Mouse (Mus musculus): ENCODE results near the gene Cep128. TPM values are rescaled to one million over a fixed set of nuclear protein-coding genes. Genes with fewer than 3 reads are reported as not detected.

The Cep128 gene
- polyA plus RNA-seq, 1 experiment, result 12.8 TPM

DNA sequence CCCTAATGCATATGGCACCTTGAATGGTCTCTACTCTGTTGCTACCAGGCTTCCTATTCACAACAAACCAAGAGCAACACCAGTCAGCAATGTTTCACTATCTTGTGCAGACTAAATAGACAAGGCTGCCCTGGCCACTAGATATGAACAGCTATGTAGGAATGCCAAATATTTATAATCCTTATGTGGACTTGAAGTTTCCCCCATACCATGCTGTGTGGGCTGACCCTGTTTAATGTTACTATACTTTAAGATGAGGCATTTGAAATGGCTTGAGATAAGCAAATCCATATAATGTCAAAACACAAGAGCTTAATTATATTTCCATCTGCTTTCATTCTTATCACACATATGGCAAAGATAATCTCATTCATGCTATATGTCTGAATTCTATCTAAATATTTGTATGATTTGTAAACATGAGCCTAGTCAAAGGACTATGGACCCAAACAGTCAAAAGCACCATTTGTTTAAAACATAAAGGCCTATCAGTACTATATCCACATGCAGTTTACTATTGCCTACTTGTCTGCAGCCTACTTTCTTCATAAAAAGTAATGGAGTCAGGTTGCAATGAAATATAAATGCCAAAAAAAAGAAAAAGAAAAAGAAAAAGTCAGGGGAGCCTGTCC is 319.7 kb downstream of the Cep128 start:
- H3K4me1 ChIP-seq (replicated peaks; ENCODE audit: control insufficient read depth, insufficient read depth, low read length), result no peaks in the 10 kb centered on the region

GRCm38 (mm10) chr12:91063337-91064015 is 320.7 kb downstream of the Cep128 start:
- Histone ChIP-seq H3K27ac (ENCODE audit: control insufficient read depth, insufficient read depth, low read length) (no peak overlapping the region), H3K4me1 (replicated peaks; ENCODE audit: control insufficient read depth, insufficient read depth, low read length) (no peaks in the 10 kb centered on the region), H3K4me3 (ENCODE audit: control insufficient read depth, insufficient read depth, low read length) (no peak overlapping the region), H3K36me3 (ENCODE audit: control insufficient read depth, insufficient read depth, low read length) (no peaks in the 10 kb centered on the region), H3K27me3 (ENCODE audit: control insufficient read depth, insufficient read depth, low read length) (no peaks in the 10 kb centered on the region)
- TF ChIP-seq POLR2A (IDR thresholded peaks at IDR 0.05; ENCODE audit: control insufficient read depth, extremely low read depth, insufficient read depth, low read length, poor library complexity) (no peak), CTCF (IDR thresholded peaks at IDR 0.05; ENCODE audit: borderline replicate concordance, control insufficient read depth, extremely low read depth, insufficient read depth, low read length, poor library complexity) (no peak)
- DNase-seq, result no peak
- WGBS, result 96% methylated on average over 4 of the region's 4 CpGs

More for the DNA sequence above, 319.7 kb downstream of the Cep128 start:
- DNase-seq, result no peak
- Histone ChIP-seq H3K4me3 (ENCODE audit: control insufficient read depth, insufficient read depth, low read length) (no peak overlapping the region), H3K27me3 (ENCODE audit: control insufficient read depth, insufficient read depth, low read length) (no peaks in the 10 kb centered on the region), H3K36me3 (ENCODE audit: control insufficient read depth, insufficient read depth, low read length) (no peaks in the 10 kb centered on the region), H3K27ac (ENCODE audit: control insufficient read depth, insufficient read depth, low read length) (no peak overlapping the region)
- TF ChIP-seq CTCF (IDR thresholded peaks at IDR 0.05; ENCODE audit: borderline replicate concordance, control insufficient read depth, extremely low read depth, insufficient read depth, low read length, poor library complexity) (no peak), POLR2A (IDR thresholded peaks at IDR 0.05; ENCODE audit: control insufficient read depth, extremely low read depth, insufficient read depth, low read length, poor library complexity) (no peak)

- no peaks in the 10 kb centered on the region for H3K4me1 ChIP-seq (replicated peaks; ENCODE audit: control insufficient read depth, insufficient read depth, low read length)
- TF ChIP-seq POLR2A (IDR thresholded peaks at IDR 0.05; ENCODE audit: control insufficient read depth, extremely low read depth, insufficient read depth, low read length, poor library complexity) (no peak), CTCF (IDR thresholded peaks at IDR 0.05; ENCODE audit: borderline replicate concordance, control insufficient read depth, extremely low read depth, insufficient read depth, low read length, poor library complexity) (no peak)
- DNase-seq, result no peak
- no peaks in the 10 kb centered on the region for H3K27me3 ChIP-seq (ENCODE audit: control insufficient read depth, insufficient read depth, low read length)
- H3K4me3 ChIP-seq (ENCODE audit: control insufficient read depth, insufficient read depth, low read length), result no peak overlapping the region
- 97% methylated on average over 4 of the region's 4 CpGs for WGBS
- no peaks in the 10 kb centered on the region for H3K36me3 ChIP-seq (ENCODE audit: control insufficient read depth, insufficient read depth, low read length)
- H3K27ac ChIP-seq (ENCODE audit: control insufficient read depth, insufficient read depth, low read length), result no peak overlapping the region
Observed at GRCm38 (mm10) chr12:91062681-91063080, 321.5 kb downstream of the Cep128 start.

DNA sequence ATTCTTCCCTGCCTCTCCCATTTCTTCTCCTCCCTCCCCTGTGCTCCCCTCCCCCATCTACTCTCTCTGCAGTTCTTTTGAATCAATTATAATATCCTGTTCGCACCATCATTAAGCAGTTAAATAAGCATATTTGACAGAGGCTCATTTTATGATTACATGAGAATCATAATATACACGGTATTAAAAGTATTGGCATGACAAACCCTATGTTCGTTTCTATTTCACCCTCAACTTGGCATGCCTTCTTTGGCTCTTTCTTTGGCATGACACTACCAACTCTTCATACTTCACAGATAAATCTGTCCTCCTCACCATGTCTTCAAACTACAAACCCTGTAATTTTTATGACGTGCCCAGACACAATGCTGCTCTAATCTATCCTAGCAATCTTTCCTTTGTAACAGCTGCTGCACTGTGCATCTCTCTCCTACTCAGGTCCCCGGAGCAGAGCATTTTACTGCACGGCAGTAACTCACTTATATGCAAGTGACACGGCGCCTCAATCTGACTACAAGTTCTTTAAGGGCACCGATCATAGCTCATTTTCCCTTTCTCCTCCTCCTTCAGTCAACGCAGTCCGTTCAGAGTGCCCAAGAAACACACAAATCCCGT is 324.4 kb downstream of the Cep128 start:
- Histone ChIP-seq H3K36me3 (ENCODE audit: control insufficient read depth, insufficient read depth, low read length) (no peaks in the 10 kb centered on the region), H3K4me3 (ENCODE audit: control insufficient read depth, insufficient read depth, low read length) (no peak overlapping the region), H3K4me1 (replicated peaks; ENCODE audit: control insufficient read depth, insufficient read depth, low read length) (no peaks in the 10 kb centered on the region), H3K27me3 (ENCODE audit: control insufficient read depth, insufficient read depth, low read length) (no peaks in the 10 kb centered on the region), H3K27ac (ENCODE audit: control insufficient read depth, insufficient read depth, low read length) (no peak overlapping the region)
- DNase-seq, result no peak
- WGBS, result 96% methylated on average over 12 of the region's 12 CpGs
- no peak for TF ChIP-seq CTCF (IDR thresholded peaks at IDR 0.05; ENCODE audit: borderline replicate concordance, control insufficient read depth, extremely low read depth, insufficient read depth, low read length, poor library complexity)
- no peak for TF ChIP-seq POLR2A (IDR thresholded peaks at IDR 0.05; ENCODE audit: control insufficient read depth, extremely low read depth, insufficient read depth, low read length, poor library complexity)

DNA sequence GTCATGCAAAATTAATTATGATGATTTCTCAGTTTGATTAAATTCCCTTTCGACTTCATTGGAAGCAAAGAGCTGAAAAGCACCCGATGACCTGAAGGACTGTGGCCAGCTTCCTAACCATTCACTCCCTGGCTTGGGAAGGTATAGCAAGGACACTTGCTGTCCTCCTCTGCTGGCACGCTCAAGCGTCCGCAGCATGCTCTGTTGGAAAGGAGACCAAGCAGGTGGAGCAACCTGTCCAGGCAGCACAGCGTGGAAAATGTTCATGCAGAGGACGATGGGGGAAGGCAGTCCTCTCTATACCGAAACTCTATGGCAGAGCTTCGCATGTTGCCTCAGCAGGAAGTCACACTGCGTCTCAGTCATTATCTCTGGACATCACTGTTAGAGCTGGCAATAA is 327.3 kb downstream of the Cep128 start:
- TF ChIP-seq CTCF (IDR thresholded peaks at IDR 0.05; ENCODE audit: borderline replicate concordance, control insufficient read depth, extremely low read depth, insufficient read depth, low read length, poor library complexity) (no peak), POLR2A (IDR thresholded peaks at IDR 0.05; ENCODE audit: control insufficient read depth, extremely low read depth, insufficient read depth, low read length, poor library complexity) (no peak)
- no peak for DNase-seq
- H3K36me3 ChIP-seq (ENCODE audit: control insufficient read depth, insufficient read depth, low read length), result no peaks in the 10 kb centered on the region
- H3K4me1 ChIP-seq (replicated peaks; ENCODE audit: control insufficient read depth, insufficient read depth, low read length), result no peaks in the 10 kb centered on the region
- no peak overlapping the region for H3K4me3 ChIP-seq (ENCODE audit: control insufficient read depth, insufficient read depth, low read length)
- H3K27me3 ChIP-seq (ENCODE audit: control insufficient read depth, insufficient read depth, low read length), result no peaks in the 10 kb centered on the region
- H3K27ac ChIP-seq (ENCODE audit: control insufficient read depth, insufficient read depth, low read length), result no peak overlapping the region
- WGBS, result 93% methylated on average over 10 of the region's 10 CpGs

DNA sequence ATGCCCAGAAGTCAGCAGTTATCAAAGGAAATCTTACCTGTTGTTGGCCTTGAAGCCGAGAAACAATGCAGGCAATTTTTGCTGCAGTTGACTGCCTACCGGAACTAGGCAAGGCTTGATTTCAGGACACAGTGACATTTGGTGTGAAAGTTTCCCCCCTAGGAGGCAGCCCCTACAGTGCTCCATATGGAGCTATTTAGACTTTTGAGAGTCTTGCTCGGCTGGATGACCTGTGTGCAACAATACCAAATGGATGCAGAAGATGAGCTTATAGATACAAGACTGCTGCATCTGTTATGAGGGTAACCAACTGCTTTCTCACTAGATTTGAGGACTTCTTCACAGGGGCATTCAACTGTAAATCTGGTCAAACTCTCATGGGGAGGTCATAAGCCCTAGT is 331.9 kb downstream of the Cep128 start:
- WGBS, result 98% methylated on average over 3 of the region's 3 CpGs
- no peak overlapping the region for H3K4me3 ChIP-seq (ENCODE audit: control insufficient read depth, insufficient read depth, low read length)
- H3K27me3 ChIP-seq (ENCODE audit: control insufficient read depth, insufficient read depth, low read length), result no peaks in the 10 kb centered on the region
- H3K27ac ChIP-seq (ENCODE audit: control insufficient read depth, insufficient read depth, low read length), result no peak overlapping the region
- no peaks in the 10 kb centered on the region for H3K4me1 ChIP-seq (replicated peaks; ENCODE audit: control insufficient read depth, insufficient read depth, low read length)
- no peak for TF ChIP-seq CTCF (IDR thresholded peaks at IDR 0.05; ENCODE audit: borderline replicate concordance, control insufficient read depth, extremely low read depth, insufficient read depth, low read length, poor library complexity)
- no peak for TF ChIP-seq POLR2A (IDR thresholded peaks at IDR 0.05; ENCODE audit: control insufficient read depth, extremely low read depth, insufficient read depth, low read length, poor library complexity)
- no peaks in the 10 kb centered on the region for H3K36me3 ChIP-seq (ENCODE audit: control insufficient read depth, insufficient read depth, low read length)
- no peak for DNase-seq

Data from thymus, adult 2 months (tissue).